Mouse (Mus musculus) hindbrain, embryonic 10.5 days (tissue): Measurements from ENCODE around the gene Hgf. TPM values are rescaled to one million over a fixed set of nuclear protein-coding genes. Genes with fewer than 3 reads are reported as not detected.

Source experiments
- DNase-seq: peaks from one replicate; pipeline ENCODE4 v3.0.0-alpha.2; 2017; ENCODE audit warnings: low spot score
- H3K27ac ChIP-seq: fragments of 300-500 bp; sonication (generic); 2 replicates; pipeline ENCODE4 v1.5.1; 2016; ENCODE audit warnings: mild to moderate bottlenecking, moderate library complexity
- H3K27me3 ChIP-seq: fragments of 300-500 bp; sonication (generic); 2 replicates; pipeline ENCODE4 v1.6.1; 2016; ENCODE audit warnings: mild to moderate bottlenecking; ENCODE audit not compliant: poor library complexity, insufficient read depth, severe bottlenecking
- H3K36me3 ChIP-seq: fragments of 300-500 bp; sonication (generic); 2 replicates; pipeline ENCODE4 v1.6.1; 2016; ENCODE audit warnings: mild to moderate bottlenecking, moderate library complexity
- H3K4me1 ChIP-seq: fragments of 300-500 bp; sonication (generic); replicated peaks from 2 replicates; pipeline ENCODE4 v1.6.1; 2016; ENCODE audit warnings: mild to moderate bottlenecking
- H3K4me3 ChIP-seq: fragments of 300-500 bp; sonication (generic); 2 replicates; pipeline ENCODE4 v1.5.1; 2016; ENCODE audit warnings: mild to moderate bottlenecking, moderate library complexity
- H3K9me3 ChIP-seq: fragments of 300-500 bp; sonication (generic); 2 replicates; pipeline ENCODE4 v1.6.1; 2016; ENCODE audit warnings: mild to moderate bottlenecking, moderate library complexity
- WGBS: fragments of 180-500 bp; shearing (Covaris S2); methylation state at CpG from one replicate; pipeline ENCODE4 v1.1.7; 2016; 5-methylcytosine and 5-hydroxymethylcytosine counted together
- polyA plus RNA-seq: library from polyadenylated mRNA; unstranded; fragments of >200 nt; fragmentation: Nextera tagmentation; extraction: Ambion mirVana; gene quantifications from 2 replicates; pipeline ENCODE4 v1.2.1, GENCODE M21; 2016

Gene Hgf
- polyA plus RNA-seq, 1 experiment from 2014 or later: 1.1 TPM

GRCm38 (mm10) chr5:16601463-16601862, 48.2 kb downstream of the Hgf start:
- WGBS: 80% methylated on average over 1 of the region's 1 CpGs
- Histone ChIP-seq H3K4me3 (no peak overlapping the region), H3K36me3 (no peaks in the 10 kb centered on the region), H3K27ac (no peak overlapping the region), H3K9me3 (no peaks in the 10 kb centered on the region), H3K4me1 (no peaks in the 10 kb centered on the region), H3K27me3 (no peaks in the 10 kb centered on the region)
- no peak for DNase-seq

- Histone ChIP-seq H3K9me3 (no peaks in the 10 kb centered on the region), H3K27me3 (no peaks in the 10 kb centered on the region), H3K4me3 (no peak overlapping the region), H3K4me1 (no peaks in the 10 kb centered on the region), H3K27ac (no peak overlapping the region), H3K36me3 (no peaks in the 10 kb centered on the region)
- WGBS: 71% methylated on average over 1 of the region's 1 CpGs
- no peak for DNase-seq
These were observed 79.7 kb downstream of the Hgf start for GRCm38 (mm10) chr5:16632996-16633395.

GRCm38 (mm10) chr5:16646417-16646816, 93.1 kb downstream of the Hgf start:
- Histone ChIP-seq H3K36me3 (no peaks in the 10 kb centered on the region), H3K9me3 (no peaks in the 10 kb centered on the region), H3K4me3 (no peak overlapping the region), H3K27me3 (no peaks in the 10 kb centered on the region), H3K27ac (no peak overlapping the region), H3K4me1 (no peaks in the 10 kb centered on the region)
- DNase-seq: no peak
- WGBS: 79% methylated on average over 7 of the region's 7 CpGs

- H3K27me3 ChIP-seq: no peaks in the 10 kb centered on the region
- H3K27ac ChIP-seq: no peak overlapping the region
- H3K36me3 ChIP-seq: no peaks in the 10 kb centered on the region
- no peak for DNase-seq
- H3K9me3 ChIP-seq: no peaks in the 10 kb centered on the region
- no peaks in the 10 kb centered on the region for H3K4me1 ChIP-seq
- H3K4me3 ChIP-seq: no peak overlapping the region
These were observed 94.4 kb downstream of the Hgf start for GRCm38 (mm10) chr5:16647701-16648100.

- Histone ChIP-seq H3K36me3 (no peaks in the 10 kb centered on the region), H3K9me3 (no peaks in the 10 kb centered on the region), H3K4me1 (no peaks in the 10 kb centered on the region), H3K27me3 (no peaks in the 10 kb centered on the region), H3K4me3 (no peak overlapping the region), H3K27ac (no peak overlapping the region)
- no peak for DNase-seq
- 92% methylated on average over 1 of the region's 1 CpGs for WGBS
These were observed 96.9 kb downstream of the Hgf start for GRCm38 (mm10) chr5:16650240-16650639.

- Histone ChIP-seq H3K4me3 (no peak overlapping the region), H3K27ac (no peak overlapping the region), H3K36me3 (no peaks in the 10 kb centered on the region), H3K9me3 (no peaks in the 10 kb centered on the region), H3K27me3 (no peaks in the 10 kb centered on the region), H3K4me1 (no peaks in the 10 kb centered on the region)
- DNase-seq: no peak
- 65% methylated on average over 7 of the region's 7 CpGs for WGBS
These were observed 100.7 kb downstream of the Hgf start for GRCm38 (mm10) chr5:16654022-16654421.

Other genes starting within 250 kb of the Hgf start
- gene Gm28710, start 238.3 kb downstream of the Hgf start, polyA plus RNA-seq: not detected in 2 replicates